Mouse (Mus musculus) intestine, postnatal 0 days (tissue): ENCODE data around the gene Plin4. TPM values are rescaled to one million over a fixed set of nuclear protein-coding genes. Genes with fewer than 3 reads are reported as not detected.

ENCODE experiments used
- ATAC-seq: fragments of 200-750 bp; cut with Nextera tagmentation; 2 replicates; pipeline ENCODE4 v1.8.0; 2017; ENCODE audit warnings: mild to moderate bottlenecking, moderate TSS enrichment, moderate library complexity
- H3K27ac ChIP-seq: fragments of 300-500 bp; sonication (generic); 2 replicates; pipeline ENCODE4 v1.5.1; 2014; ENCODE audit warnings: mild to moderate bottlenecking, low read depth, low read length, moderate library complexity
- H3K27me3 ChIP-seq: fragments of 300-500 bp; sonication (generic); replicated peaks from 2 replicates; pipeline ENCODE4 v1.6.1; 2014; ENCODE audit warnings: low read length, mixed read lengths; ENCODE audit not compliant: control insufficient read depth, insufficient read depth
- H3K36me3 ChIP-seq: fragments of 300-500 bp; sonication (generic); 2 replicates; pipeline ENCODE4 v1.6.1; 2014; ENCODE audit warnings: mild to moderate bottlenecking, moderate library complexity; ENCODE audit not compliant: control insufficient read depth, insufficient read depth
- H3K4me1 ChIP-seq: fragments of 300-500 bp; sonication (generic); replicated peaks from 2 replicates; pipeline ENCODE4 v1.6.1; 2014; ENCODE audit warnings: antibody characterized with exemption, low read length, mixed read lengths; ENCODE audit not compliant: control insufficient read depth, insufficient read depth
- H3K4me2 ChIP-seq: fragments of 300-500 bp; sonication (generic); replicated peaks from 2 replicates; pipeline ENCODE4 v1.6.1; 2014; ENCODE audit warnings: low read depth, mild to moderate bottlenecking, moderate library complexity
- H3K4me3 ChIP-seq: fragments of 300-500 bp; sonication (generic); 2 replicates; pipeline ENCODE4 v1.5.1; 2014; ENCODE audit warnings: low read depth, low read length
- H3K9ac ChIP-seq: fragments of 300-500 bp; sonication (generic); 2 replicates; pipeline ENCODE4 v1.6.1; 2014; ENCODE audit warnings: mild to moderate bottlenecking, low read depth, low read length
- H3K9me3 ChIP-seq: fragments of 300-500 bp; sonication (generic); 2 replicates; pipeline ENCODE4 v1.6.1; 2016; ENCODE audit warnings: mixed run types; ENCODE audit not compliant: control insufficient read depth
- CTCF ChIP-seq: sonication (generic); IDR thresholded peaks from 2 replicates; pipeline ENCODE4 v1.5.1; 2016; ENCODE audit warnings: low read depth, mild to moderate bottlenecking, control low read depth, antibody characterized with exemption, moderate library complexity
- WGBS: fragments of 180-500 bp; shearing (Covaris S2); extraction: QIAGEN DNeasy Blood & Tissue Kit; methylation state at CpG from one replicate; pipeline ENCODE4 v1.1.7; 2014; 5-methylcytosine and 5-hydroxymethylcytosine counted together
- polyA plus RNA-seq: library from polyadenylated mRNA; unstranded; fragments of >200 nt; fragmentation: Nextera tagmentation; extraction: Ambion mirVana; gene quantifications from 2 replicates; pipeline ENCODE4 v1.2.1, GENCODE M21; 2015

The Plin4 gene
- polyA plus RNA-seq = 0.30 and 0.31 TPM in 2 replicates

DNA sequence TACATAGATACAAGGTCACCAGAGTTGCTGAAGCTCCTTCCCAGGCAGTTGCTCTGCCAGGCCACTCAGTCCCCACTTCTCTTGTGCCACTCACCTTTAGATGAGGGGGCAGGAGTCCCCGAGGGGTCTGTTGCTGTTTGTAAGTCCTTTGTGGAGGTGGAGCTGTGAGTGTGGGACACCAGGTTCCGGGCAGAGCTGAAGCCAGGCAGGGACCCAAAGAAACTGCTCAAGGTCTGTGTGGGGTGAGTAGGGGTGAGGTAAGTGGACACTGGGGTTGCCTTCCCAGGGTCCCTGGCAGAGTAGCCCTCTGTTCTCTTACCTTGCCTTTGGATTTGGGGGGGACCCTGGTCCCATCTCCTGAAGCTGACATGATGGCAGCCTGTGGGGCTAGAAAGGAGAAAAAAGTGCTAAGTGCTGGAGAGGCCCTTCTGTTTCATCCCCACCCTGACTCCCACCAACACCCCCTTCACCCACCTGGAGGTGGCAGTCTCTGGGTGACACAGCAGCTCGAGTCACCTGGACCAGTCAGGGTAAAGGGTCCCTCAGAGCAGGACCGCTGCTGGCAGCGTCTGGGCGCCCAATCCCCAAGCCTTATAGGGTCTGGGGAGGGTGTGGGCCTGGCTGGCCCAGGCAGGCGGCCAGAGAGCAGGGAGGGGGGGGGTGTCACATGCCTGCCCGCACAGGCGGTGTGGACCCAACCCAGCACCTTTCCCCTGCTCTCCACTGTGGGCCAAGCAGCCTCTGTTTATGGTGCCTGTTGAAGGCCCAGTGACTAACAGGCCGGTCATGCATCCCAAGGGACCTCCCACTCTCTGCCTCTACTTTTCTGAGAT is at the start of gene Plin4:
Gene Plin4 (minus strand): TSS at position 585 of the 833 bp plus-strand sequence.
- H3K27ac ChIP-seq = no peak within 1 kb of the TSS
- WGBS = 47% methylated on average over 10 of the region's 10 CpGs
- H3K4me3 ChIP-seq = no peak within 1 kb of the TSS
- no peaks in the 10 kb centered on the region for H3K36me3 ChIP-seq
- no peak for TF ChIP-seq CTCF
- no peaks in the 10 kb centered on the region for H3K27me3 ChIP-seq
- 0 out of 2 replicates have a peak within 1 kb of the TSS, but pooled peaks have one; percentile 2 for H3K4me2 ChIP-seq
- no peaks in the 10 kb centered on the region for H3K4me1 ChIP-seq
- no peaks in the 10 kb centered on the region for H3K9me3 ChIP-seq
- no peak for ATAC-seq
- H3K9ac ChIP-seq = no peak within 1 kb of the TSS

- 24% methylated on average over 9 of the region's 9 CpGs for WGBS
- Histone ChIP-seq H3K4me1 (no peaks in the 10 kb centered on the region; the same call in 1 of the 2 replicates), H3K9me3 (no peaks in the 10 kb centered on the region), H3K4me2 (no peak overlapping the region), H3K4me3 (no peak overlapping the region), H3K27me3 (peaks cover 28% of the 10 kb centered on the region), H3K36me3 (no peaks in the 10 kb centered on the region), H3K27ac (no peak overlapping the region), H3K9ac (no peak overlapping the region)
- peak; percentile 73 for ATAC-seq
- no peak for TF ChIP-seq CTCF
Observed at GRCm38 (mm10) chr17:56153643-56154042, 44.0 kb upstream of the Plin4 start.

DNA sequence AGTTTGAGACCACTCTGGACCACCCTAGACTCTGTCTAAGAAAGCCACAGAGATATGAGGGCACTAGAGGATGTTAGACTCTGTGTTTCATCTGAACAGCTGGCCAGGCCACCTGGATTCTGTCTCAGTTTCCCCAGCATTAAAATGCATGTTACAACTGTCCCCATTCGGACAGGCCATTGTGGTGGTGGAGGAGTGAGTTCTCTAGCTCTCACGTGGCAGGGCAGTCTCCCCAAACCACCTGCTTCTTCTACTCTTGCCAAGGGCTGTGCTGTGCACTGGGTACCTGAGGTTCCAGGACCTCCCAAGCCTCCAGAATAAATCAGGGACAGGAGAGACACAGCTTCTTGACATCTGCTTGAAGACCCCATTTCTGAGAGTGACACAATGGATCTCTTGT is 40.3 kb upstream of the Plin4 start:
- Histone ChIP-seq H3K4me3 (no peak overlapping the region), H3K9me3 (no peaks in the 10 kb centered on the region), H3K9ac (no peak overlapping the region), H3K4me1 (no peaks in the 10 kb centered on the region; the same call in 1 of the 2 replicates), H3K4me2 (no peak overlapping the region), H3K27me3 (peaks cover 29% of the 10 kb centered on the region), H3K36me3 (no peaks in the 10 kb centered on the region), H3K27ac (no peak overlapping the region)
- no peak for ATAC-seq
- TF ChIP-seq CTCF = no peak
- WGBS = 51% methylated on average over 2 of the region's 2 CpGs

GRCm38 (mm10) chr17:56148790-56149618 is 39.4 kb upstream of the Plin4 start:
- Histone ChIP-seq H3K4me1 (no peaks in the 10 kb centered on the region; the same call in 1 of the 2 replicates), H3K9me3 (no peaks in the 10 kb centered on the region), H3K4me3 (no peak overlapping the region), H3K9ac (no peak overlapping the region), H3K27ac (no peak overlapping the region), H3K4me2 (peak overlapping the region; percentile 30), H3K27me3 (peaks cover 36% of the 10 kb centered on the region), H3K36me3 (no peaks in the 10 kb centered on the region)
- no peak for ATAC-seq
- TF ChIP-seq CTCF = no peak
- 3% methylated on average over 26 of the region's 30 CpGs for WGBS

DNA sequence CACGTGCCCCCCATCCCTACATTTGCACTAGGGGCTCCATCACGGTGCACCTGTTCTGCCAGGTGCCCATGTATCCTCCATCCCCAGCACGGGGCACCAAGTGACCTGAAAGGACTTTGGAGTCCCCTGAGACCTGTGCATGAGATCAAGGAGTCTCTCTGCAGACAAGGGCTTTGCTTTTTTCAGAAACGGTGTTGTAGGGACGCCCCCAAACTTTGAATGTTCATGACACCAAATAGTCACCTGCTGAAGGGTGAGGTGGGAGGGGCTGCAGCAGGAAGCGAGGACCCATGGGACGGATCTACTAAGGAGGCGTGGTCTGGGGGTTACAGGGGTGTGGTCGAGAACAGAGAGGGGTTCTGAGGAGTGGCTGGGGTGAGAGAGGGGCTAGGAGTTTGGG is 38.7 kb upstream of the Plin4 start:
- H3K4me1 ChIP-seq = no peaks in the 10 kb centered on the region; the same call in 1 of the 2 replicates
- no peak overlapping the region for H3K27ac ChIP-seq
- no peaks in the 10 kb centered on the region for H3K9me3 ChIP-seq
- no peak overlapping the region for H3K4me3 ChIP-seq
- H3K36me3 ChIP-seq = no peaks in the 10 kb centered on the region
- no peak for TF ChIP-seq CTCF
- no peak for ATAC-seq
- 25% methylated on average over 9 of the region's 9 CpGs for WGBS
- H3K27me3 ChIP-seq = peaks cover 42% of the 10 kb centered on the region
- H3K9ac ChIP-seq = no peak overlapping the region
- H3K4me2 ChIP-seq = peak overlapping the region; percentile 30

GRCm38 (mm10) chr17:56147420-56147819 is 37.8 kb upstream of the Plin4 start:
- 71% methylated on average over 12 of the region's 12 CpGs for WGBS
- no peak for ATAC-seq
- Histone ChIP-seq H3K4me3 (no peak overlapping the region), H3K4me1 (no peaks in the 10 kb centered on the region; the same call in 1 of the 2 replicates), H3K9me3 (no peaks in the 10 kb centered on the region), H3K9ac (no peak overlapping the region), H3K27me3 (peaks cover 47% of the 10 kb centered on the region), H3K36me3 (no peaks in the 10 kb centered on the region), H3K27ac (no peak overlapping the region), H3K4me2 (no peak overlapping the region)
- TF ChIP-seq CTCF = no peak
